Mouse (Mus musculus) liver, embryonic 13.5 days (tissue): Measurements from ENCODE around the gene Zdhhc14. TPM values are rescaled to one million over a fixed set of nuclear protein-coding genes. Genes with fewer than 3 reads are reported as not detected.
A peak's percentile ranks its signal among the peaks of the same experiment; 100 is the strongest.

ENCODE experiments used
- ATAC-seq: fragments of 200-750 bp; cut with Nextera tagmentation; 2 replicates; pipeline ENCODE4 v1.8.0; 2017; ENCODE audit warnings: low read depth, mild to moderate bottlenecking, moderate number of reproducible peaks, moderate library complexity
- DNase-seq: peaks from one replicate; pipeline ENCODE4 v3.0.0; 2022
- H3K27ac ChIP-seq: fragments of 300-500 bp; sonication (generic); 2 replicates; pipeline ENCODE4 v1.5.1; 2015; ENCODE audit warnings: moderate library complexity, mild to moderate bottlenecking, inconsistent platforms
- H3K27me3 ChIP-seq: fragments of 300-500 bp; sonication (generic); 2 replicates; pipeline ENCODE4 v1.6.1; 2015; ENCODE audit warnings: mild to moderate bottlenecking, inconsistent platforms
- H3K36me3 ChIP-seq: fragments of 300-500 bp; sonication (generic); 2 replicates; pipeline ENCODE4 v1.6.1; 2015; ENCODE audit warnings: mild to moderate bottlenecking, inconsistent platforms
- H3K4me1 ChIP-seq: fragments of 300-500 bp; sonication (generic); replicated peaks from 2 replicates; pipeline ENCODE4 v1.6.1; 2015; ENCODE audit warnings: inconsistent platforms
- H3K4me2 ChIP-seq: fragments of 300-500 bp; sonication (generic); 2 replicates; pipeline ENCODE4 v1.6.1; 2015; ENCODE audit warnings: inconsistent platforms, mild to moderate bottlenecking, moderate library complexity
- H3K4me3 ChIP-seq: fragments of 300-500 bp; sonication (generic); replicated peaks from 2 replicates; pipeline ENCODE4 v1.5.1; 2015; ENCODE audit warnings: mild to moderate bottlenecking, inconsistent platforms
- H3K9ac ChIP-seq: fragments of 300-500 bp; sonication (generic); 2 replicates; pipeline ENCODE4 v1.6.1; 2015; ENCODE audit warnings: mild to moderate bottlenecking, inconsistent platforms
- H3K9me3 ChIP-seq: fragments of 300-500 bp; sonication (generic); replicated peaks from 2 replicates; pipeline ENCODE4 v1.6.1; 2016; ENCODE audit warnings: inconsistent platforms
- WGBS: fragments of 180-500 bp; shearing (Covaris S2); methylation state at CpG from one replicate; pipeline ENCODE4 v1.1.7; 2015; ENCODE audit not compliant: insufficient replicate concordance; 5-methylcytosine and 5-hydroxymethylcytosine counted together
- polyA plus RNA-seq: library from polyadenylated mRNA; unstranded; fragments of >200 nt; fragmentation: Nextera tagmentation; extraction: Ambion mirVana; gene quantifications from 2 replicates; pipeline ENCODE4 v1.2.1, GENCODE M21; 2015

Zdhhc14 gene
- polyA plus RNA-seq, 1 experiment from 2014 or later: 4.7 TPM

GRCm38 (mm10) chr17:5801761-5802655 lies 309.7 kb downstream of the Zdhhc14 start:
- H3K27ac ChIP-seq: no peak overlapping the region
- H3K4me1 ChIP-seq: peaks cover 56% of the 10 kb centered on the region
- H3K36me3 ChIP-seq: no peaks in the 10 kb centered on the region
- ATAC-seq: no peak
- no peak overlapping the region for H3K4me3 ChIP-seq
- no peaks in the 10 kb centered on the region for H3K27me3 ChIP-seq
- 18% methylated on average over 17 of the region's 17 CpGs for WGBS
- no peaks in the 10 kb centered on the region for H3K9me3 ChIP-seq
- no peak for DNase-seq
- peak overlapping the region; percentile 29 for H3K4me2 ChIP-seq
- H3K9ac ChIP-seq: no peak overlapping the region

GRCm38 (mm10) chr17:5802656-5802955 lies 310.2 kb downstream of the Zdhhc14 start:
- WGBS: 31% methylated on average over 5 of the region's 5 CpGs
- H3K27ac ChIP-seq: no peak overlapping the region
- H3K9me3 ChIP-seq: no peaks in the 10 kb centered on the region
- peaks cover 54% of the 10 kb centered on the region for H3K4me1 ChIP-seq
- no peak for ATAC-seq
- H3K4me3 ChIP-seq: no peak overlapping the region
- no peak for DNase-seq
- H3K36me3 ChIP-seq: no peaks in the 10 kb centered on the region
- H3K9ac ChIP-seq: no peak overlapping the region
- no peak overlapping the region for H3K4me2 ChIP-seq
- no peaks in the 10 kb centered on the region for H3K27me3 ChIP-seq

Other genes with a start within 250 kb of the Zdhhc14 start
- not detected in 2 replicates for gene Ldhal6b, start 73.8 kb upstream of the Zdhhc14 start, polyA plus RNA-seq
- 54.1 and 55.9 TPM in 2 replicates for gene Tmem242, start 52.3 kb upstream of the Zdhhc14 start, polyA plus RNA-seq